Mouse (Mus musculus) liver, adult 2 months (tissue): Measurements from ENCODE around the gene Fam102a. TPM values are rescaled to one million over a fixed set of nuclear protein-coding genes. Genes with fewer than 3 reads are reported as not detected.

ENCODE experiments used
- DNase-seq: peaks from one replicate; pipeline ENCODE4 v3.0.0-alpha.2; 2011; ENCODE audit warnings: low read depth, low spot score; ENCODE audit errors: extremely low read depth
- H3K27ac ChIP-seq: fragments of 200-500 bp; replicated peaks from 2 replicates; pipeline ENCODE4 v1.5.1; 2012; ENCODE audit warnings: low read depth, mild to moderate bottlenecking, control low read depth, inconsistent platforms, low read length; ENCODE audit not compliant: insufficient read depth
- H3K27me3 ChIP-seq: fragments of 200-500 bp; 2 replicates; pipeline ENCODE4 v1.6.1; 2012; ENCODE audit warnings: mild to moderate bottlenecking, moderate library complexity, low read length, inconsistent platforms; ENCODE audit not compliant: control insufficient read depth, insufficient read depth
- H3K36me3 ChIP-seq: fragments of 200-500 bp; 2 replicates; pipeline ENCODE4 v1.6.1; 2012; ENCODE audit warnings: low read length, inconsistent platforms; ENCODE audit not compliant: control insufficient read depth, insufficient read depth
- H3K4me1 ChIP-seq: fragments of 200-500 bp; 2 replicates; pipeline ENCODE4 v1.6.1; 2011; ENCODE audit warnings: low read length; ENCODE audit not compliant: control insufficient read depth, insufficient read depth
- H3K4me3 ChIP-seq: fragments of 200-500 bp; 2 replicates; pipeline ENCODE4 v1.5.1; 2011; ENCODE audit warnings: low read depth, mild to moderate bottlenecking, control low read depth, low read length, moderate library complexity; ENCODE audit not compliant: insufficient read depth
- H3K79me2 ChIP-seq: fragments of 200-500 bp; 2 replicates; pipeline ENCODE4 v1.6.1; 2012; ENCODE audit warnings: inconsistent platforms, mild to moderate bottlenecking, low read length, moderate library complexity; ENCODE audit not compliant: control insufficient read depth, insufficient read depth
- H3K9ac ChIP-seq: fragments of 200-500 bp; 2 replicates; pipeline ENCODE4 v1.6.1; 2012; ENCODE audit warnings: low read depth, mild to moderate bottlenecking, control low read depth, inconsistent platforms, low read length
- CTCF ChIP-seq: fragments of 200-500 bp; IDR thresholded peaks from 2 replicates; pipeline ENCODE4 v1.5.1; 2011; ENCODE audit warnings: low read depth, low read length, control low read depth
- POLR2A ChIP-seq: fragments of 200-500 bp; IDR thresholded peaks from 2 replicates; pipeline ENCODE4 v1.6.1; 2011; ENCODE audit warnings: low read length, control low read depth; ENCODE audit not compliant: insufficient read depth; ENCODE audit errors: extremely low read depth
- WGBS: fragments of 180-500 bp; shearing (Covaris S2); methylation state at CpG from one replicate; pipeline ENCODE4 v1.1.7; 2018; 5-methylcytosine and 5-hydroxymethylcytosine counted together
- polyA plus RNA-seq: library from polyadenylated mRNA; depleted of rRNA; stranded (reverse); fragments of >200 nt; gene quantifications from 2 replicates; pipeline ENCODE4 v1.2.3, GENCODE M21; 2012
- total RNA-seq: library from RNA; depleted of rRNA; stranded (reverse); fragments of >200 nt; gene quantifications from 2 replicates; pipeline ENCODE4 v1.2.3, GENCODE M21; 2014

Gene Fam102a
- total and polyA plus RNA-seq, 2 experiments: 7.0 to 11.0 TPM

- no peaks in the 10 kb centered on the region for H3K4me1 ChIP-seq
- no peak overlapping the region for H3K27ac ChIP-seq
- no peak overlapping the region for H3K4me3 ChIP-seq
- no peak for TF ChIP-seq POLR2A
- no peak for TF ChIP-seq CTCF
- H3K79me2 ChIP-seq: no peaks in the 10 kb centered on the region
- H3K36me3 ChIP-seq: peaks cover 7% of the 10 kb centered on the region; the same call in 1 of the 2 replicates
- H3K27me3 ChIP-seq: no peaks in the 10 kb centered on the region
- no peak for DNase-seq
- WGBS: 88% methylated on average over 5 of the region's 5 CpGs
- no peak overlapping the region for H3K9ac ChIP-seq
Observed at GRCm38 (mm10) chr2:32559570-32559969, 24.4 kb downstream of the Fam102a start.

- peaks cover 14% of the 10 kb centered on the region; the same call in 1 of the 2 replicates for H3K36me3 ChIP-seq
- TF ChIP-seq CTCF (peak; percentile 74), POLR2A (no peak)
- no peak overlapping the region for H3K9ac ChIP-seq
- H3K27me3 ChIP-seq: no peaks in the 10 kb centered on the region
- 59% methylated on average over 4 of the region's 4 CpGs for WGBS
- H3K4me1 ChIP-seq: peaks cover 3% of the 10 kb centered on the region
- no peaks in the 10 kb centered on the region; the same call in 1 of the 2 replicates for H3K79me2 ChIP-seq
- peak; percentile 53 for DNase-seq
- H3K4me3 ChIP-seq: no peak overlapping the region
- no peak overlapping the region for H3K27ac ChIP-seq
Observed at GRCm38 (mm10) chr2:32566536-32567063, 31.5 kb downstream of the Fam102a start.

GRCm38 (mm10) chr2:32568149-32568548, 33.0 kb downstream of the Fam102a start:
- 35% methylated on average over 5 of the region's 5 CpGs for WGBS
- no peaks in the 10 kb centered on the region for H3K27me3 ChIP-seq
- peaks cover 5% of the 10 kb centered on the region for H3K4me1 ChIP-seq
- TF ChIP-seq POLR2A (no peak), CTCF (no peak)
- no peaks in the 10 kb centered on the region; the same call in 1 of the 2 replicates for H3K79me2 ChIP-seq
- H3K36me3 ChIP-seq: peaks cover 11% of the 10 kb centered on the region; the same call in 1 of the 2 replicates
- DNase-seq: peak; percentile 30
- no peak overlapping the region for H3K9ac ChIP-seq
- H3K4me3 ChIP-seq: no peak overlapping the region
- no peak overlapping the region for H3K27ac ChIP-seq

GRCm38 (mm10) chr2:32568941-32569340, 33.8 kb downstream of the Fam102a start:
- H3K79me2 ChIP-seq: no peaks in the 10 kb centered on the region; the same call in 1 of the 2 replicates
- H3K27ac ChIP-seq: no peak overlapping the region
- H3K4me1 ChIP-seq: peaks cover 5% of the 10 kb centered on the region
- no peak for TF ChIP-seq CTCF
- TF ChIP-seq POLR2A: no peak
- no peak overlapping the region for H3K4me3 ChIP-seq
- peaks cover 11% of the 10 kb centered on the region; the same call in 1 of the 2 replicates for H3K36me3 ChIP-seq
- DNase-seq: no peak
- no peaks in the 10 kb centered on the region for H3K27me3 ChIP-seq
- H3K9ac ChIP-seq: no peak overlapping the region
- WGBS: 77% methylated on average over 3 of the region's 3 CpGs

- peaks cover 6% of the 10 kb centered on the region; the same call in 1 of the 2 replicates for H3K36me3 ChIP-seq
- no peaks in the 10 kb centered on the region; the same call in 1 of the 2 replicates for H3K79me2 ChIP-seq
- under 1% methylated on average over 36 of the region's 36 CpGs for WGBS
- H3K9ac ChIP-seq: peak within 1 kb of the TSS; percentile 81
- peak; percentile 85 for DNase-seq
- H3K4me3 ChIP-seq: peak within 1 kb of the TSS; percentile 67
- peak within 1 kb of the TSS; percentile 32 for H3K27ac ChIP-seq
- 0 out of 2 replicates have a peak, but pooled peaks cover 5% of the 10 kb centered on the region for H3K27me3 ChIP-seq
- H3K4me1 ChIP-seq: peaks cover 5% of the 10 kb centered on the region
- peak; percentile 64; the same call in 1 of the 2 replicates for TF ChIP-seq POLR2A
- TF ChIP-seq CTCF: no peak
Observed at GRCm38 (mm10) chr2:32570698-32571494, 35.8 kb downstream of the Fam102a start, which contains the start of gene Dpm2. Gene Dpm2, plus strand, starts transcription at chr2:32570858.
